ENCODE assay signal across 8 mouse cellular contexts in the genomic region with DNA sequence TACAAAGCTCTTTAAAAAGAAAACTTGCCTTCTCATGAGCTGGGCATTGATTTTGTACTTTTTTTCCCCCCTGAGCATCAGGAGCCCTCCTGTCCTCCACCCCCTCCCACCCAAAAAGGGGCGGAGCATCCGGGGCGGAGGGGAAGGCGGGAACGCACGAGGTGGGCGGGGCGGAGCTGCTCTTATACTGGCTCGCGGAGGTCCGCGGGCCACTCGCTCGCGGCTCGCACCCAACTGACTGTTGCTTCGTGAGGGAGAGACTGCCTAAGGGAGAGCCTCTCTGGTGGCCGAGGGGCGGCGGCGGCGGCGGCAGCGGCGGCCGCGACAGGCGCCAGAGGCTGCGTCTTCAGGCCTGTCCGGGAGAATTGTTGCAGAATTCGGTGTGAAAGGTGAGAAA. TPM values are rescaled to one million over a fixed set of nuclear protein-coding genes. Genes with fewer than 3 reads are reported as not detected.
DNase-seq lines count a peak whose midpoint lies in the region; ATAC-seq and TF ChIP-seq lines count a peak whose summit lies in the region.

A gene (plus strand): TSS at position 214 of the 397 bp plus-strand sequence.

- TF ChIP-seq POLR2A in embryonic fibroblast, embryonic 13.5 days (IDR thresholded peaks at IDR 0.05; ENCODE audit: low read depth, low read length): peak; percentile 75
- TF ChIP-seq POLR2A in lung, adult 2 months (IDR thresholded peaks at IDR 0.05; ENCODE audit: borderline replicate concordance, extremely low read depth, low read depth, low read length): peak; percentile 38; the same call in 1 of the 2 replicates

- no peaks in the 10 kb centered on the region for H3K79me3 ChIP-seq in C2C12 (ENCODE audit: low read depth)

- no peaks in the 10 kb centered on the region for H3K9me3 ChIP-seq in heart, embryonic 12.5 days (replicated peaks)
- no peaks in the 10 kb centered on the region for H3K9me3 ChIP-seq in kidney, embryonic 15.5 days (replicated peaks)

- peak; percentile 81 for ATAC-seq in heart, embryonic 12.5 days (ENCODE audit: insufficient number of reproducible peaks, low FRiP score)
- peak; percentile 96 for ATAC-seq in kidney, embryonic 15.5 days (replicated peaks; ENCODE audit: low FRiP score)

- H3K4me1 ChIP-seq in embryonic fibroblast, embryonic 13.5 days (ENCODE audit: control insufficient read depth, insufficient read depth, low read length): no peaks in the 10 kb centered on the region
- no peaks in the 10 kb centered on the region for H3K4me1 ChIP-seq in heart, embryonic 12.5 days (replicated peaks)
- no peaks in the 10 kb centered on the region for H3K4me1 ChIP-seq in kidney, embryonic 15.5 days
- H3K4me1 ChIP-seq in lung, adult 2 months (ENCODE audit: control insufficient read depth, insufficient read depth, low read length): no peaks in the 10 kb centered on the region

- H3K4me2 ChIP-seq in heart, embryonic 12.5 days: peak within 1 kb of the TSS; percentile 66
- H3K4me2 ChIP-seq in kidney, embryonic 15.5 days: peak within 1 kb of the TSS; percentile 66

- peak within 1 kb of the TSS; percentile 36 for H3K4me3 ChIP-seq in C2C12 (ENCODE audit: insufficient read depth, poor library complexity, severe bottlenecking)
- peak within 1 kb of the TSS; percentile 71 for H3K4me3 ChIP-seq in embryonic fibroblast, embryonic 13.5 days (ENCODE audit: insufficient read depth, low read length)
- H3K4me3 ChIP-seq in heart, embryonic 12.5 days: peak within 1 kb of the TSS; percentile 60
- peak within 1 kb of the TSS; percentile 50 for H3K4me3 ChIP-seq in kidney, embryonic 15.5 days (replicated peaks)
- peak within 1 kb of the TSS; percentile 34 for H3K4me3 ChIP-seq in lung, adult 2 months (replicated peaks; ENCODE audit: extremely low read depth, low read depth, low read length)

- no peaks in the 10 kb centered on the region for H3K27me3 ChIP-seq in C2C12 (ENCODE audit: control insufficient read depth, insufficient read depth, insufficient read length)
- H3K27me3 ChIP-seq in heart, embryonic 12.5 days (replicated peaks): no peaks in the 10 kb centered on the region
- H3K27me3 ChIP-seq in kidney, embryonic 15.5 days: peaks cover 1% of the 10 kb centered on the region

- no peak within 1 kb of the TSS for H3K27ac ChIP-seq in embryonic fibroblast, embryonic 13.5 days (ENCODE audit: insufficient read depth, low read length)
- H3K27ac ChIP-seq in heart, embryonic 12.5 days (ENCODE audit: poor library complexity, severe bottlenecking): peak within 1 kb of the TSS; percentile 60
- no peak within 1 kb of the TSS for H3K27ac ChIP-seq in kidney, embryonic 15.5 days

- peak; percentile 41 for DNase-seq in brain, adult 2 months (ENCODE audit: low read depth, low spot score)
- peak; percentile 59 for DNase-seq in lung, adult 2 months
- peak; percentile 59 for DNase-seq in ovary, adult 18-20 months (ENCODE audit: low spot score)
- DNase-seq in thymus, postnatal 25 days: peak; percentile 22

- no peak for TF ChIP-seq CTCF in C2C12 (IDR thresholded peaks at IDR 0.05; ENCODE audit: control insufficient read depth, insufficient read depth, insufficient read length)
- TF ChIP-seq CTCF in embryonic fibroblast, embryonic 13.5 days (IDR thresholded peaks at IDR 0.05; ENCODE audit: borderline replicate concordance, insufficient read depth, low read length): no peak
- no peak for TF ChIP-seq CTCF in lung, adult 2 months (IDR thresholded peaks at IDR 0.05; ENCODE audit: insufficient read depth, low read length)

- WGBS in heart, embryonic 12.5 days: 17% methylated on average over 31 of the region's 31 CpGs
- 29% methylated on average over 28 of the region's 31 CpGs for WGBS in kidney, embryonic 15.5 days
- WGBS in lung, adult 2 months: 34% methylated on average over 31 of the region's 31 CpGs

- H3K36me3 ChIP-seq in C2C12 (ENCODE audit: control insufficient read depth, insufficient read depth): no peaks in the 10 kb centered on the region
- no peaks in the 10 kb centered on the region for H3K36me3 ChIP-seq in heart, embryonic 12.5 days
- H3K36me3 ChIP-seq in kidney, embryonic 15.5 days: no peaks in the 10 kb centered on the region

- H3K9ac ChIP-seq in heart, embryonic 12.5 days: peak within 1 kb of the TSS; percentile 72
- H3K9ac ChIP-seq in kidney, embryonic 15.5 days: peak within 1 kb of the TSS; percentile 48; the same call in 1 of the 2 replicates

- H3K79me2 ChIP-seq in C2C12 (ENCODE audit: control insufficient read depth, insufficient read depth): no peaks in the 10 kb centered on the region

- peak within 1 kb of the TSS; percentile 44 for H3ac ChIP-seq in C2C12 (ENCODE audit: control insufficient read depth, insufficient read length, low read depth)

TF ChIP-seq in C2C12, 6 proteins besides CTCF, POLR2A, EP300 and RAD21:
- TF ChIP-seq MYOD1 (IDR thresholded peaks at IDR 0.05; ENCODE audit: control insufficient read depth, insufficient read length, low read depth) (no peak), CEBPB (IDR thresholded peaks at IDR 0.05; ENCODE audit: low read depth) (no peak), FOSL1 (IDR thresholded peaks at IDR 0.05; ENCODE audit: insufficient read depth, low read length, poor library complexity, severe bottlenecking) (no peak), MAX (IDR thresholded peaks at IDR 0.05) (no peak), USF1 (IDR thresholded peaks at IDR 0.05; ENCODE audit: low read depth) (no peak), MYOG (IDR thresholded peaks at IDR 0.05; ENCODE audit: control insufficient read depth, extremely low read depth, insufficient read length) (no peak)

RNA-seq across cellular contexts. Expression of the gene that starts here (rescaled TPM):
- 4.2 TPM for polyA plus RNA-seq in C2C12 (2012; fragmentation: generic; extraction: Trizol)
- 11.8 and 16.5 TPM in 2 replicates for polyA plus RNA-seq in embryonic fibroblast, embryonic 13.5 days (2011; ENCODE audit: insufficient read length, low read depth, missing spikeins)
- 38.8 and 46.4 TPM in 2 replicates for polyA plus RNA-seq in heart, embryonic 12.5 days (2016; fragmentation: Nextera tagmentation; extraction: Ambion mirVana)
- 14.0 and 15.3 TPM in 2 replicates for polyA plus RNA-seq in kidney, embryonic 15.5 days (2015; fragmentation: Nextera tagmentation; extraction: Ambion mirVana)
- polyA plus RNA-seq in lung, adult 2 months (2012; rRNA removed): 0.54 and 1.2 TPM in 2 replicates
